Mouse (Mus musculus) G1E (cell line): Measurements from ENCODE around the gene Tbc1d21. TPM values are rescaled to one million over a fixed set of nuclear protein-coding genes. Genes with fewer than 3 reads are reported as not detected.

ENCODE experiments used
- ATAC-seq: 2 replicates; pipeline ENCODE4 v1.8.0; 2016; ENCODE audit warnings: mild to moderate bottlenecking; ENCODE audit not compliant: insufficient number of reproducible peaks, poor library complexity, low FRiP score, severe bottlenecking; ENCODE audit errors: extremely low read depth
- DNase-seq: peaks from one replicate; pipeline ENCODE4 v3.0.0; 2012; ENCODE audit warnings: low spot score
- H3K27me3 ChIP-seq: 2 replicates; pipeline ENCODE4 v1.6.1; 2012; ENCODE audit warnings: mild to moderate bottlenecking, low read length, inconsistent platforms; ENCODE audit not compliant: insufficient read depth
- H3K36me3 ChIP-seq: replicated peaks from 2 replicates; pipeline ENCODE3; 2012; ENCODE audit warnings: mild to moderate bottlenecking, inconsistent platforms
- H3K4me1 ChIP-seq: 2 replicates; pipeline ENCODE4 v1.6.1; 2012; ENCODE audit warnings: low read depth, low read length, inconsistent platforms, mixed read lengths; ENCODE audit not compliant: insufficient read depth
- H3K4me3 ChIP-seq: 2 replicates; pipeline ENCODE4 v1.5.1; 2012; ENCODE audit warnings: low read depth, mild to moderate bottlenecking, inconsistent platforms, low read length, moderate library complexity, mixed read lengths
- H3K9me3 ChIP-seq: replicated peaks from 2 replicates; pipeline ENCODE4 v1.6.1; 2012; ENCODE audit warnings: inconsistent platforms
- CTCF ChIP-seq: IDR thresholded peaks from 2 replicates; pipeline ENCODE4 v1.5.1; 2012; ENCODE audit warnings: low read depth, low read length, inconsistent platforms, mixed read lengths
- GATA1 ChIP-seq: IDR thresholded peaks from 2 replicates; pipeline ENCODE4 v1.6.1; 2012; ENCODE audit warnings: borderline replicate concordance, low read length, inconsistent platforms, mixed read lengths
- GATA2 ChIP-seq: IDR thresholded peaks from 2 replicates; pipeline ENCODE4 v1.6.1; 2012; ENCODE audit warnings: low read depth, low read length, inconsistent platforms, borderline replicate concordance
- POLR2AphosphoS5 ChIP-seq: IDR thresholded peaks from 2 replicates; pipeline ENCODE4 v1.6.1; 2012; ENCODE audit warnings: low read depth, low read length, inconsistent platforms; ENCODE audit not compliant: insufficient replicate concordance
- TAL1 ChIP-seq: conservative IDR thresholded peaks from 2 replicates; pipeline ENCODE4 v1.6.1; 2012; ENCODE audit warnings: low read depth, low read length, inconsistent platforms, mixed read lengths
- polyA plus RNA-seq: library from polyadenylated mRNA; stranded (reverse); fragments of >175 nt; gene quantifications from 2 replicates; pipeline ENCODE4 v1.2.3, GENCODE M21; 2012
- total RNA-seq, 2 experiments: library from RNA; stranded (forward) in 1 of 2; stranded (reverse) in 1 of 2; fragments of 200-1000 nt in 1 of 2; fragments of >200 nt in 1 of 2; fragmentation: Nextera tagmentation in 1 of 2; gene quantifications; 2 replicates each; pipeline ENCODE4 v1.2.3; 2014 to 2017

Tbc1d21 gene
- total and polyA plus RNA-seq, 3 experiments: not detected

- no peaks in the 10 kb centered on the region for H3K9me3 ChIP-seq
- no peaks in the 10 kb centered on the region; the same call in 1 of the 2 replicates for H3K4me1 ChIP-seq
- no peak for TF ChIP-seq CTCF
- no peak for TF ChIP-seq GATA1
- TF ChIP-seq GATA2: no peak
- no peak for TF ChIP-seq POLR2AphosphoS5
- TF ChIP-seq TAL1: no peak
- no peak for DNase-seq
- H3K4me3 ChIP-seq: no peak overlapping the region
- no peak for ATAC-seq
- H3K36me3 ChIP-seq: no peaks in the 10 kb centered on the region
- H3K27me3 ChIP-seq: peaks cover 7% of the 10 kb centered on the region
Measured at GRCm38 (mm10) chr9:58330293-58330692, 40.0 kb downstream of the Tbc1d21 start.

DNA sequence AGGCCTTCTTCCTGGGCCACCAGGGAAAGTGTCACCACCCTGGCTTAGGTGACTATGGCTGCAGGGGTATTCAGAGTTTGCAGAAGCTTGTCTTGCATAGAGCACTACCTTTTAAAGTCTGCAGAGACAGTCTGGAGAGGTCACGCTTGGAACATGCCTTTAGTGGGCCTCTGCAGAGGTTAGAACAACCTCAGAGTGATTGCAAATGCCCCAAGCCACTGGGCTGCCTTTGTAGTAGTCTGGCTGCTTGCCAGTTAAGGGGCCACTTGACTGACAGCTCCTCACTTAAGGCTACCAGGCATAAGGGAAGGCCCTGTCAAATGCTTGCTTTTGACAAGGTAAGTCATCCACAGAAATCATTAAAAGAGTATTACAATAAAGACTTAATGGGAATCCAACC, 42.9 kb downstream of the Tbc1d21 start:
- DNase-seq: no peak
- Histone ChIP-seq H3K9me3 (no peaks in the 10 kb centered on the region), H3K27me3 (peaks cover 7% of the 10 kb centered on the region), H3K36me3 (no peaks in the 10 kb centered on the region), H3K4me1 (no peaks in the 10 kb centered on the region; the same call in 1 of the 2 replicates), H3K4me3 (no peak overlapping the region)
- ATAC-seq: no peak
- TF ChIP-seq TAL1 (no peak), GATA2 (no peak), CTCF (no peak), GATA1 (no peak), POLR2AphosphoS5 (no peak)

- Histone ChIP-seq H3K9me3 (no peaks in the 10 kb centered on the region), H3K36me3 (no peaks in the 10 kb centered on the region), H3K4me3 (no peak overlapping the region), H3K4me1 (no peaks in the 10 kb centered on the region; the same call in 1 of the 2 replicates), H3K27me3 (peaks cover 7% of the 10 kb centered on the region)
- DNase-seq: no peak
- TF ChIP-seq GATA1: no peak
- no peak for TF ChIP-seq GATA2
- no peak for TF ChIP-seq TAL1
- TF ChIP-seq CTCF: no peak
- TF ChIP-seq POLR2AphosphoS5: no peak
- ATAC-seq: no peak
Measured at GRCm38 (mm10) chr9:58326477-58327180, 43.6 kb downstream of the Tbc1d21 start.

GRCm38 (mm10) chr9:58321681-58322080, 48.6 kb downstream of the Tbc1d21 start:
- no peaks in the 10 kb centered on the region for H3K9me3 ChIP-seq

DNA sequence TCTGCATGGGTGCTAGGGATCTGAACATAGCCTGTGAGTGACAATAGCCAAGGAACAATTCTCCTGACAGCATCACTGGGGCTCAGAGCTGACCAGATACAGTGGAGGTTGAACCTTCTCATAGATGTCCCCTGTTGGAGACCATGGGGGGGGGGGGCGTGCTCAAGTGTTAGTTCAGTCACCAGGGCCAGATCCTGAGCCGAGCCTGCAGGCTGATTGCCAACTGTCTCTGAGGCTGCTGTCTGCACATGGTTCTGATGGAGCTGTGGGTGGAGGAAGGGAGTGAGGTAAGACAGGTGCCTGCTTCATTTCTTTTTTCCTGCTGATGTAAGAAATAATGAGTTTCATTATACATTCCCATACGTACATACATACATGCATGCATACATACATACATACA, 51.9 kb downstream of the Tbc1d21 start:
- Histone ChIP-seq H3K4me1 (no peaks in the 10 kb centered on the region), H3K27me3 (peaks cover 6% of the 10 kb centered on the region; the same call in 1 of the 2 replicates), H3K9me3 (no peaks in the 10 kb centered on the region), H3K36me3 (no peaks in the 10 kb centered on the region), H3K4me3 (no peak overlapping the region)
- DNase-seq (no peak), ATAC-seq (no peak)
- no peak for TF ChIP-seq TAL1
- no peak for TF ChIP-seq POLR2AphosphoS5
- no peak for TF ChIP-seq GATA1
- no peak for TF ChIP-seq GATA2

More at GRCm38 (mm10) chr9:58321681-58322080, 48.6 kb downstream of the Tbc1d21 start:
- ATAC-seq (no peak), DNase-seq (no peak)
- TF ChIP-seq GATA2 (no peak), GATA1 (no peak), CTCF (no peak), POLR2AphosphoS5 (no peak), TAL1 (no peak)
- Histone ChIP-seq H3K36me3 (no peaks in the 10 kb centered on the region), H3K4me1 (no peaks in the 10 kb centered on the region; the same call in 1 of the 2 replicates), H3K27me3 (peaks cover 2% of the 10 kb centered on the region; the same call in 1 of the 2 replicates), H3K4me3 (no peak overlapping the region)

GRCm38 (mm10) chr9:58317381-58317780, 52.9 kb downstream of the Tbc1d21 start:
- H3K36me3 ChIP-seq: no peaks in the 10 kb centered on the region
- no peak for TF ChIP-seq POLR2AphosphoS5
- TF ChIP-seq CTCF: no peak
- no peak for TF ChIP-seq TAL1
- TF ChIP-seq GATA2: no peak
- TF ChIP-seq GATA1: no peak
- no peaks in the 10 kb centered on the region for H3K4me1 ChIP-seq
- ATAC-seq (no peak), DNase-seq (no peak)
- H3K4me3 ChIP-seq: no peak overlapping the region
- H3K9me3 ChIP-seq: no peaks in the 10 kb centered on the region
- H3K27me3 ChIP-seq: peaks cover 6% of the 10 kb centered on the region; the same call in 1 of the 2 replicates
